Mouse (Mus musculus) lung, embryonic 14.5 days (tissue): ENCODE data around the gene Zscan22. TPM values are rescaled to one million over a fixed set of nuclear protein-coding genes. Genes with fewer than 3 reads are reported as not detected.
A peak's percentile ranks its signal among the peaks of the same experiment; 100 is the strongest.
"Not testable (repeated sequence)": the region's sequence is repeated elsewhere in the genome, so short reads cannot be mapped to it uniquely, and the experiment has no call there.

Source experiments
- ATAC-seq: fragments of 200-750 bp; cut with Nextera tagmentation; 2 replicates; pipeline ENCODE4 v1.8.0; 2017; ENCODE audit warnings: mild to moderate bottlenecking, moderate TSS enrichment, moderate library complexity; ENCODE audit not compliant: insufficient read depth
- DNase-seq: peaks from one replicate; pipeline ENCODE4 v3.0.0-alpha.2; 2015
- H3K27ac ChIP-seq: fragments of 300-500 bp; sonication (generic); 2 replicates; pipeline ENCODE4 v1.5.1; 2014; ENCODE audit warnings: low read depth, mild to moderate bottlenecking, moderate library complexity
- H3K27me3 ChIP-seq: fragments of 300-500 bp; sonication (generic); 2 replicates; pipeline ENCODE4 v1.6.1; 2014; ENCODE audit warnings: low read length, control low read depth; ENCODE audit not compliant: insufficient read depth
- H3K36me3 ChIP-seq: fragments of 300-500 bp; sonication (generic); 2 replicates; pipeline ENCODE4 v1.6.1; 2014; ENCODE audit warnings: control low read depth; ENCODE audit not compliant: insufficient read depth
- H3K4me1 ChIP-seq: fragments of 300-500 bp; sonication (generic); 2 replicates; pipeline ENCODE4 v1.6.1; 2014; ENCODE audit warnings: antibody characterized with exemption, control low read depth; ENCODE audit not compliant: insufficient read depth
- H3K4me2 ChIP-seq: fragments of 300-500 bp; sonication (generic); 2 replicates; pipeline ENCODE4 v1.6.1; 2014; ENCODE audit warnings: mild to moderate bottlenecking
- H3K4me3 ChIP-seq: fragments of 300-500 bp; sonication (generic); 2 replicates; pipeline ENCODE4 v1.5.1; 2014; ENCODE audit warnings: low read depth, low read length
- H3K9ac ChIP-seq: fragments of 300-500 bp; sonication (generic); 2 replicates; pipeline ENCODE4 v1.6.1; 2014
- H3K9me3 ChIP-seq: fragments of 300-500 bp; sonication (generic); 2 replicates; pipeline ENCODE4 v1.6.1; 2016; ENCODE audit warnings: low read depth, low read length, control low read depth
- CTCF ChIP-seq: IDR thresholded peaks from 2 replicates; pipeline ENCODE4 v1.5.1; 2016; ENCODE audit warnings: antibody characterized with exemption, low read depth
- WGBS: fragments of 180-500 bp; shearing (Covaris S2); extraction: QIAGEN DNeasy Blood & Tissue Kit; methylation state at CpG from one replicate; pipeline ENCODE4 v1.1.7; 2014; 5-methylcytosine and 5-hydroxymethylcytosine counted together
- polyA plus RNA-seq: library from polyadenylated mRNA; unstranded; fragments of >200 nt; fragmentation: Nextera tagmentation; extraction: Ambion mirVana; gene quantifications from 2 replicates; pipeline ENCODE4 v1.2.1, GENCODE M21; 2014

Gene Zscan22
- polyA plus RNA-seq, result 22.2 and 23.4 TPM in 2 replicates

DNA sequence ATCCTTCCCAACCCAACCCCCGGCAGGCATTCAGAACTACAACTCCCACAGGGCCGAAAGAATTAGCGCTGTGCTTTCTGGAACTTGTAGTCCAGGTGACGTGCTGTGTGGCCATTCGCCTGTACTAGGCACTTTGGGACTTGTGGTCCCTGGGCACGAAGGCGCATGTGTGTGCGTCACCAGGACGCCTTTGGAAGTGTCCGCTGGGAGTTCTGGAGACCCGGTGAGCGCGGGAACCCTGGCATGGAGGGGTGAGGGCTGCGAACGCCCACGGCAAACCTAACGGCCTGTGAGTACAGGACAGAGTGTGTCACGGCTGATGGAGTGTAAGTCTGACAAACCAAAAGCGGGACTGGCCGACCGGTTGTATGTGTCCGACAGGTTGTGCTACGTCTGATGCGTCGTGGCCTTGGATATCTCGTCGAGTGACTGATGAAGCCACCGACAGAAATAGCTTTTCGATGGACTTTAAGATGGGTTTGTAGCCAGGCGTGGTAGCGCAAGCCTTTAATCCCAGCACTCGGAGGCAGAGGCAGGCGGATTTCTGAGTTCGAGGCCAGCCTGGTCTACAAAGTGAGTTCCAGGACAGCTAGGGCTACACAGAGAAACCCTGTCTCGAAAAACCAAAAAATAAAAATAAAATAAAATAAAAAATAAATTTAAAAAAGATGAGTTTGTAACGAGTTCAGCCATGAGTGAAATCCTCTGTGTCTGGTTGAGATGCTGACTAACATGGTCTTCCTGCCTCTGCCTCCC, at the start of gene Zscan22:
Gene Zscan22, plus strand, starts transcription at position 161 of the 756 bp plus-strand sequence.
- Histone ChIP-seq H3K36me3 (0 out of 2 replicates have a peak, but pooled peaks cover 10% of the 10 kb centered on the region), H3K9ac (peak within 1 kb of the TSS; percentile 54), H3K4me2 (peak within 1 kb of the TSS; percentile 59), H3K27ac (no peak within 1 kb of the TSS), H3K4me1 (peaks cover 7% of the 10 kb centered on the region; the same call in 1 of the 2 replicates), H3K4me3 (peak within 1 kb of the TSS; percentile 58), H3K27me3 (no peaks in the 10 kb centered on the region), H3K9me3 (no peaks in the 10 kb centered on the region)
- DNase-seq (peak; percentile 98), ATAC-seq (peak; percentile 99)
- 6% methylated on average over 36 of the region's 36 CpGs for WGBS
- TF ChIP-seq CTCF, result no peak

DNA sequence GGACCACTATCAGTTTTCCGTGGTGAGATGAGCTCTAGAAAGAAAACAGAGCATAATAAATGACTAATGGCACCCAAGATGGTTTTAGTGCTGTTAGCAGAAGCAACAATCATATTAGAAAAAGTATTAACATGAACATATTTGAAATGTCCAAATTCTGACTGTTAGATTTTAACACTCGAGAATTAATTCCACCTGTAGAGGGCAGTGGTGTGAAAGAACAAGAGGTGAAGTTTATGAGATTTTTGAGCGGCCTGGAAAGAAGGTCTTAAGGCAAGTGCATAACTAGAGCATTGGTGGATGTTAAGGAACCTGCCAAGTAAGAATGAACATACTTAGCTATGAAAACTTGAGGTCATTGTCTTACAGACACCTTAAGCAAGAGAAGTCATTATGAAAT, 23.3 kb upstream of the Zscan22 start:
- WGBS, result 16% methylated on average over 3 of the region's 3 CpGs
- H3K4me1 ChIP-seq, result no peaks in the 10 kb centered on the region
- no peaks in the 10 kb centered on the region for H3K27me3 ChIP-seq
- no peak for ATAC-seq
- no peaks in the 10 kb centered on the region for H3K36me3 ChIP-seq
- H3K4me3 ChIP-seq, result no peak overlapping the region
- DNase-seq, result peak; percentile 69
- H3K4me2 ChIP-seq, result no peak overlapping the region
- no peak overlapping the region for H3K27ac ChIP-seq
- no peaks in the 10 kb centered on the region for H3K9me3 ChIP-seq
- peak; percentile 51 for TF ChIP-seq CTCF
- H3K9ac ChIP-seq, result no peak overlapping the region

DNA sequence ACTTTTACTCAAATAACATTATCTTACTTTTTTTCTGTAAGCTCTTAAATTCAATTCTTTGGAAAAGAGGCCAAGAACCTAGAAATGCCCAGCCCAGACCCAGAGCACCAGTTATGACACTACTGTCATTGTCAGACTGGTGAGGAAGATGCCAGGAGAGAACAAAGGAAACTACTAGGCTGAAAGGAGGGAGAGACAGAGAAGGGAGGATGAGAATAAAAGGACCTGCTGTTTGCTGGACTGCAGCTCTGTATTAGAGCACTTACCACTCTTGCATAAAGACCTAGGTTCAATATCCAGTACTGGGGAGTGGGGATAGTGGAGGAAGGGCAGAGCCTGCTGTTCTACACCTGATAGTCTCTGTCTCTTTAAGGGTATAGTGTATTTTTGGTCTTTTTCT, 17.6 kb upstream of the Zscan22 start:
- TF ChIP-seq CTCF, result no peak
- no peak overlapping the region for H3K9ac ChIP-seq
- DNase-seq (no peak), ATAC-seq (no peak)
- peaks cover 7% of the 10 kb centered on the region; the same call in 1 of the 2 replicates for H3K36me3 ChIP-seq
- no peaks in the 10 kb centered on the region for H3K27me3 ChIP-seq
- H3K9me3 ChIP-seq, result no peaks in the 10 kb centered on the region
- H3K4me3 ChIP-seq, result no peak overlapping the region
- H3K4me1 ChIP-seq, result 0 out of 2 replicates have a peak, but pooled peaks cover 5% of the 10 kb centered on the region
- no peak overlapping the region for H3K27ac ChIP-seq
- H3K4me2 ChIP-seq, result no peak overlapping the region

DNA sequence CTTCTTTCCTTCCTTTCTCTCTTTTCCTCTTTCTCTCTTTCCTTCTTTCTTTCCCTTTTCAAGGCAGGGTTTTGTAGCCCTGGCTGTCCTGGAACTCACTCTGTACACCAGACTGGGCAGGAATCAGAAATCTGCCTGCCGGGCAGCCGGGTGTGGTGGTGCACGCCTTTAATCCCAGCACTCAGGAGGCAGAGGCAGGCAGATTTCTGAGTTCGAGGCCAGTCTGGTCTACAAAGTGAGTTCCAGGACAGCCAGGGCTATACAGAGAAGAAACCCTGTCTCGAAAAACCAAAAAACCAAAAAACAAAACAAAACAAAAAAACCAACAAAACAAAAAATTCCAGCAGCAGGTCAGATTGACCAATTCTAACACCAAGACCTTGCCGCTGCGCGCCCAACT, 17.1 kb upstream of the Zscan22 start:
- not testable (repeated sequence) for H3K36me3 ChIP-seq, DNase-seq, H3K4me1 ChIP-seq, H3K9me3 ChIP-seq, H3K9ac ChIP-seq, H3K27ac ChIP-seq, H3K27me3 ChIP-seq
- Histone ChIP-seq H3K4me3 (peak overlapping the region; percentile 75), H3K4me2 (peak overlapping the region; percentile 85)
- 41% methylated on average over 8 of the region's 8 CpGs for WGBS
- ATAC-seq, result peak; percentile 6; the same call in 1 of the 2 replicates

DNA sequence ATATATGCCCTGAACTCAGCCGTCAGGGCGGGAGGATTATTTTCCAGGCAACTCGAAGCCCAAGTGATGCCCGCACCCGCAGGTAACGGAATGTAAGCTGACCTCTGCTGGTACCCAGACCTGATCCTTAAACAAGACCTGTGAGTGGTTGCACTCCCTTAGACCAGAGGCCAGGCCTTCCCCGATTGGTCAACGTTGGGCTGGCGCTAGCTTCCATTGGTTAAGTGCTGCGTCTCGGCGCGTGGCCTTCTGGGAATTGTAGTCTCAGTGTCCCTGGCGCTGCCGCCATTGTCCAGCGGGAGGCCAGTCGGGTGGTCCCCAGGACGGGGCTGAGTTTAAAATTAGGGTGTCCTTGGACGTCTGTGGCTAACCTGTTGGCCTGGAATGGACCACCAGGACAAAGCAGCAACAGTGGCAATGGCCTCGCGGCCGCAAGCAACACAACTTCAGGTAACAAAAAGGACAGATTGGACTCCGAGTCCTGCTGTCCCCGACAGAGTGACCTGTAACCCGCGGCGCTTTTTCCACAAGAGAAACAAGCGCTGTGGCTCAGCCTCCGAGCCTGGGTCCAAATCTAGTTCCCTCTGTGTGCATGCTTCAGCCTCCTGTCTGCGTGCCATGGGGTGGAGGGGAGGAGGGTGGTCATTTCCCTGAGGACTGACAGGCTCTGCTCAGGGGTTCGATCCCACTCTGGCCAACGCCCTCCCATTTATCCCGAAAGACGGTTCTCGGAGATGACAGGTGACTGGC, 16.5 kb upstream of the Zscan22 start, which contains the start of gene Zfp128:
Gene Zfp128, plus strand, starts transcription at position 267 of the 750 bp plus-strand sequence.
- Histone ChIP-seq H3K9ac (peak within 1 kb of the TSS; percentile 77), H3K27me3 (no peaks in the 10 kb centered on the region), H3K9me3 (no peaks in the 10 kb centered on the region), H3K4me3 (peak within 1 kb of the TSS; percentile 75), H3K36me3 (peaks cover 15% of the 10 kb centered on the region; the same call in 1 of the 2 replicates), H3K27ac (no peak within 1 kb of the TSS), H3K4me1 (0 out of 2 replicates have a peak, but pooled peaks cover 5% of the 10 kb centered on the region), H3K4me2 (peak within 1 kb of the TSS; percentile 85)
- peak; percentile 100 for ATAC-seq
- peak; percentile 98 for DNase-seq
- under 1% methylated on average over 35 of the region's 35 CpGs for WGBS
- TF ChIP-seq CTCF, result 0 out of 2 replicates have a peak, but pooled peaks have one; percentile 26

DNA sequence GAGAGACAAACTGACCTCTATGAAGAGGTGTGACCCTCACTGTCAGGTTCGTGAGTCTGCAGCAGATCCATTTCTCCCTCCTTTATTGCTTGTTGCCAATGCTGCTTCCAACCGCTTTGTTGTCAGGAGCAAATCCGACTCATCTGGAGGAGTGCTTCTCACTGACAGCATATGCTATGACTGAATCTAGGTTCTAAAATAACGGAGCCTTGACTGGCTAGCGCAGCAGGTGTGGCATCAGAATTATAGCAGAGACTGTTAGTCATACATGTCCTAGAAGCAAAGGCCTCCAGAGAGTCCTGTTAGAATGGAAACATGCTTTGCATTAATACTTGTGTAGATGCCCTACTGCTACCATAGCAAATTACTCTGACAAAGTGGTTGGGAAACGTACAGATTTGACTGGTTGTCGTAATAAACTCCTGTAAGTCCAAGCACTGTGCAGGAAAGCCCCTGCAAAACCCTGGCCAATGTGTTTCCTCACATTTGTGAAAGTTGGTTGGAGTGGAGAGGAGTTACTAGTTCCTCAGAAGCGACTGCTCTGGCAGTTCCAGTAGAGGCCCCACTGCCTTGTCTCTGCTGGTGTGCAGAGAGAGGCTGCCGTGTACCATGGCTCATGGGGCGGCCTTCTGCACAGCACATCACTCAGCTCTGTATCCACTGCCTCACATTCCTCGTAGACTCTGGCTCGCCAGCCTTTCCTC, 10.9 kb upstream of the Zscan22 start:
- no peak overlapping the region for H3K27ac ChIP-seq
- 90% methylated on average over 12 of the region's 12 CpGs for WGBS

More for the DNA sequence above, 10.9 kb upstream of the Zscan22 start:
- no peak overlapping the region for H3K4me3 ChIP-seq
- no peaks in the 10 kb centered on the region for H3K27me3 ChIP-seq
- no peak for TF ChIP-seq CTCF
- H3K36me3 ChIP-seq, result peaks cover 64% of the 10 kb centered on the region
- H3K4me2 ChIP-seq, result no peak overlapping the region
- ATAC-seq (no peak), DNase-seq (no peak)
- H3K9ac ChIP-seq, result no peak overlapping the region
- no peaks in the 10 kb centered on the region for H3K9me3 ChIP-seq
- 0 out of 2 replicates have a peak, but pooled peaks cover 1% of the 10 kb centered on the region for H3K4me1 ChIP-seq
